Mouse (Mus musculus): Measurements from ENCODE around the gene Samt4.
"Not testable (repeated sequence)": the region's sequence is repeated elsewhere in the genome, so short reads cannot be mapped to it uniquely, and the experiment has no call there.

Samt4 gene

DNA sequence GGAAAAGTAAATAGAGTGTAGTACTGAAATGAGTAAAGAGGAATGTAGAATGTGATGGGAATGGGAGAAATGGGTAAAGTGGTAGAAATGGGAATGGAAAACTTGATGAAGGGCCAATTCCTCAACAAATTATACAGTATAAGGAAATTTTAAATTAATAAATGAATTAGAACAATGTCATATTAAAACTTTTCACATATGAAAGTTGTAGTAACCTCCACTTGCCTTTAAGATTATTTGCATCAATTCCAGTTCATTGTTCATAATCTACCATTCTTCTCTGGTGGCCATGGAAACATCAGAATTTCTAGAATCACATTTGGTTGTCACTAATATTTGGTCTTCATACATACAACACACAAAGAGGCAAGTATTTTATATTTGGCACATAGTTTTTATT is at the start of gene Samt4:
Gene Samt4 (plus strand): TSS at position 301 of the 400 bp plus-strand sequence.
- no peak for DNase-seq

DNA sequence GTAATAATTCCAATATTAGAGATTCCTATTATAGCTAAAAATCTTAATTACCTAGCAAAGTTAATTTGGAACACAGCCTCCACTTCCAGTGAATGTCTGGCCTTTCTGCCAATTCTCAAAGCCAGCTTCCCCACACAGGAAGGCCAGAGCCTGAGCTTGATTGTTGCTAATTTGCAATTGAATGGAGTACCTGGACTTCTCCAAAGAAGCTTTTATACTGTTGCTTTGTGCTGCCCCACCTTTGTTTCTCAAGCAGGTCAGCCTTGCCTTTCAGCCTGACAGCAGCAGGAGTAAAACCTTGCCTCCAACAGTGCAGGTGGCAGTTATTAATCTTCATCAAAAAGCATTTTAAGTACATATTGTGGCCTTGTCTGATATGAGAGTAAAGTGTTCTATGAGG is 38.1 kb upstream of the Samt4 start:
- DNase-seq: not testable (repeated sequence)

DNA sequence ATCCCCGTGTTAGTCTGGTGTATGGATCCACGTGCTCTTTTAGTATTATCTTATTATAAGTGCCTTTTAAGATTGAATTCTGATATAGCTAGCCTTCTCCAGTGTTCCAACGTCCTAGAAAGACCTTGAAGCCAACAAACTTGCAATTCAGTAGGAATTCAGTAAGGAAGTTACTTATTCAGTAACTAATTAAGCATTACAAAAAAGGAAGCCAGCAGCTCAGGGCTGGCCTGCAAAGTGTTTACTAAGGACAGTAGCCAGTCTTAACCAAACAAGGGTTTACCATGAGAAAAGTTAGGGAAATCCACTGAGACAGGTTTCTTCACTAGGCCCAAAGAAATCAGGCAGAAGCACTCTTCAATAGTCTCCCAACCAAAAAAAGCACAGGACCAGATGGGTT is 13.4 kb upstream of the Samt4 start:
- DNase-seq: not testable (repeated sequence)

All from lung, adult 18-20 months (tissue).